Mouse (Mus musculus): ENCODE data around the gene Hipk1.

DNA sequence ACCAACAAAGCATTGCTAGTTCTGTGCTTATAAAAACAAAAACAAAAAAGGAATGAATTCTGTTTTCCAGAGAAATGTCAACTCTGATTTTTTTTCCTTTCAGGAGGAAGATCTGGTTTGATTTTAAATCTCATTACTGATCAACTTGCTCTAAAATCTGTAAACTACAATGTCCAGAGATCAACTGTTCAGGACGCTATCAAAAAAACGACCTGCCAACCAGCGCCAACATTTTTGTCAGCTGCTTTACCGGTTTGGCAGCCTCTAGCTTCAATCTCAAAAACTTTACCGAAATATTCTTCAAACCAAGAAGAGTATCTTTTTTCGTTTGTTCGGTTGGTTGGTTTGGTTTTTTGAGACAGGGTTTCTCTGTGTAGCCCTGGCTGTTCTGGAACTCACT is 2.3 kb downstream of the Hipk1 start:
- TF ChIP-seq CTCF (IDR thresholded peaks at IDR 0.05) (no peak), EP300 (IDR thresholded peaks at IDR 0.05) (no peak)
